Mouse (Mus musculus) lung, postnatal 10 days (tissue): ENCODE data around the gene Ddias.

ENCODE experiments used
- DNase-seq: peaks from one replicate; pipeline ENCODE4 v3.0.0; 2021

Ddias gene

GRCm38 (mm10) chr7:92848246-92848645, 25.8 kb downstream of the Ddias start:
- DNase-seq, result no peak

GRCm38 (mm10) chr7:92842254-92842653, 31.8 kb downstream of the Ddias start:
- no peak for DNase-seq

DNA sequence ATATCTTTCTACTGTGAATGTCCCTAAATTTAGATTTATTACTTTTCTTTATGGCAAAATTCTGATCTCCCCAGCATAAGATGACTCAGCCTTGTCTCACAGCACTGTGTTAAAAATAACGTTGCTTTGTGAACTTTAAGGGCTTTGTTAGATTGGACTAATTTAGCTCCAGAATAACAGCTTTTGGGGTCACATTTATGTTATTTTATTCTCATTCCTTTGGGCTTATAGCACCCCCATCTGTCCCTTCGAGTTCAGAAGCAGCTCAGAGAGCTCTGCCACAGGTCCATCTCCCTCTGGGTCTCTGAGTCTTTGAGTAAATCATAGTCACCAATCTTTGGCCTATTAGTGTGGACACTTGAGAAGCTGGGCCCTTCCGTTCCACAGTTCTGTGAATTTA, 36.1 kb downstream of the Ddias start:
- DNase-seq, result no peak

DNA sequence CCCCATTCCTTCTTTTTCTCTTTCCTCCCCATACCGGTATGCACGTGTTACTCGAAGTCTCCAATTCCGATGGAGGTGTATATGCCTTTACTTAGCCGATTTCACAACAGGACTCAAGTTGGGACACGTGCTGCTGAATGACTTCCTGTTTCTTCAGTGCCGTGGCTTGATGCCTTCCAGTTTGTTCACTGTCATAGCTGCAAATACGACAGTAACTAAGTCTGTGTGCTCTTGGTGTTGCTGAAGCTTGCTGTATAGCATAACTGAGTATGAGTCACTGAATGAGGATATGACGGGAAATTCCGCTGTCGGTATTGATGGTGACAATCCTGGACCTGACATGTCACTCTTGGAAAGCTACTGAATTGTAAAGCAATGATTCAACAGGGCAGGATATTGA, 36.8 kb downstream of the Ddias start:
- no peak for DNase-seq

DNA sequence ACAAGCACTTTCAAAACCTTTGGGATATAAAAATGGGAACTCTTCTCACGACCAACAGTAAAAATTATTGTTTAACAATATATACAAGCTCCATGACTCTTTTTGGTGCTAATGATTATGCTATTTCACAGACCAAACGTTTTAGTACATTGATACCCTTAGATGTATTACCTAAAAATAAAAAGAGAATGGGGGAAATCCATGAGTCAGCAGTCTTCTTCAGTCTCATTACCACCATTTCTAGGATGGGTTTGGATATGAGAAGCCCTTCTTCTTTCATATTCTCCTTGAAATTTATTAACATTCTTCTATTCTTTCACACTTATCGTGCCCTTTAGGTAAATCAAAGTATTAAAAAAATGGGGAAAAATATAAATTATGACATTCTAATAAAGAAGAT, 37.6 kb downstream of the Ddias start:
- no peak for DNase-seq

DNA sequence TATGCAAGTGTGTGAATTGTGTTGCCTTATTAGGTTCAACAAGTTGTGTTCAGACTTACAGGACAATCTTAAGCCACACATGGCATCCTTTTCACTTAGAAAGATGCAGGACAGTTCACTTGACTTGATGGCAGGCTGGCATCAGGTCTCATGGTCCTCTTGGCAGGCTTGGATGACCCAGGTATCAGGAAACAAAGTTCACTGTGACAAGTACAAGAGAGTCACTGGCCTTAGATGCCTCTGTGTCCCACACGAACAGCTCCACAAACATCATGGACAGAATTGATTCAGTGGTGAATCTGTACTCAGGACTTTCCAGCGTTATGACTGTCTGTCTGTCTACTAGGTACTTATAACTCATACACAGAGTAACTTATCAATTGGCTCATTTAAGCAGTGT, 39.7 kb downstream of the Ddias start:
- no peak for DNase-seq

- DNase-seq, result no peak
Measured at GRCm38 (mm10) chr7:92832395-92832794, 41.7 kb downstream of the Ddias start.

DNA sequence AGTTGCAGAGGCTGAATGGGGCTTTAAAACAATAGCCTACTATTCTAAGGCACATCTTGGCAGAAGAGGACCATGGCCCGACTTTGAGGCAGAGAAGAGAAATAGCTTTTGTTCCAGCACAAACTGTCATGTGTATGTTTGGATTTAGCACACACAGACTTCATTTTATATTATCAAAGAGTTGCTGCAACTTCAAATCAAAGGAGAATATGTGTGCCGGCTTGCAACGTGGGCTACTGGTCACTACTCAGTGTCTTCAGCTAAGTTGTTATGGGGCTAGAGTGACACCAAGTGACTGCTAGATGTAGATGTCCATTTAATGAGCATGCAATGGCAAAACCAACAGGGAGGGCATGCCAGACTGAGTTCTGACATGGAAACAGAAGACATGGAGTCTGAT, 46.1 kb downstream of the Ddias start:
- DNase-seq, result peak; percentile 31

DNA sequence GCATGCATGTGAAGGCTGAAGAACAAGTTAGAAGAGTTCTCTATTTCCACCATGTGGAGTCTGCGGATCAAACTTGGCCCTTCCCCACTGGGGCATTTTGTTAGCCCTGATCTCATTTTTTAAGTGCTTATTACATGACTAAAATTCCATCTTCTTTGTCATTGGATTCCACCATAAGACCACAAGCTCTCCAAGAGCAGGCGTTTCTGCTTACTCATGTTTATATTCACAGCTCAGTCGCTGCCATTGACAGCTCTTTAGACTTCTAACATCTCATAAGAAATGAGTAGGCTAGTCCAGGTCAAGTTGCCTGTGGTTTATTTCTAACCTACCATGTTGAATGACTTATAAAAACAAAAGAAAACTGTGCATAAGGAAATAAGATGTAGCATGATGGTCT, 47.8 kb downstream of the Ddias start:
- no peak for DNase-seq

DNA sequence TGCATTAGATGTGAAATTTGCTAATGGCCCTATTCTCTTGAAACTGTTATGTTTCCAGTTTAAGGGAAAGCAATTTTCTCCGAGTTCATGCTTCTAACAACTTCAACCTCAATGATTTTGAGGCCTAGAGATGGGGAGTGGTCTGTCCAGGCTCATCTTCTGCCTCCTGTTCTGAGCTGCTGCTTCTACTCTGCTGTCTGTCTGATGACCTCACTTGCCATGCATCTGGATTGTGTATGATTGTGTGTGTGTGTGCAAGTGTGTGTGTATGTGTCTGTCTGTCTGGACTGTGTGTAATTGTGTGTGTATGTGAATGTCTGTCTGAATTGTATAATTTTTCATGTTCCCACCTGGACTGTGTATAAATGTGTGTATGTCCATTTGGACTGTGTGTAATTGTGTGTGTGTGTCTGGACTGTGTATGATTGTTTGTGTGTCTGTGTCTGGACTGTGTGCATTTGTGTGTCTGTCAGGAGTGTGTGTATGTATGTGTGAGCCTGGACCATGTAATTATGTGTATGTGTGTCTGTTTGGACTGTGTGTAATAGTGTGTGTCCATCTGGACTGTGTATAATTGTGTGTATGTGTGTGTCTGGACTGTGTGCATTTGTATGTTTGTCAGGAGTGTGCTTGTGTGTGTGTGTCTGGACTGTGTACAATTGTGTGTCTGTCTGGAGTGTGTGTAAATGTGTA, 51.5 kb downstream of the Ddias start:
- DNase-seq, result no peak

GRCm38 (mm10) chr7:92821871-92822270, 52.2 kb downstream of the Ddias start:
- DNase-seq, result peak; percentile 35

- DNase-seq, result no peak
Measured at GRCm38 (mm10) chr7:92820941-92821465, 53.0 kb downstream of the Ddias start.

DNA sequence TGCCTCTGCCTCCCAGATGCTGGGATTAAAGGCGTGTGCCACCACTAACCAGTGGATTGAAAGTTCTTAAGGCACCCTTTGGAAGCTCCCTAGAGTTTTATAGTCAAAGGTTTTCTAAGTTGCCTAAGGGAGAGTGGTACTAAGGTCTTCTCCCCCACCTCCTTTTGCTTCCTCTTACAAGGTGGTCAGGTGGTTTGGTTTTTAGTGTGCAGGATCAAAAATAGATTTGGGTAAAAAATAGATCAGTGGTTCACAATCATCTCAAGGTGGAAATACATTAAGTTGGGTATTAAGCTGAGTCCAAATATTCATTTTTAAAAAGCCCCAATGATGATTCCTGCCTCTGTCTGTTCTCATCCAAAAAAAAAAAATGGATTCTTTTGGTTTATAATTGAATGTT, 53.6 kb downstream of the Ddias start:
- DNase-seq, result no peak

DNA sequence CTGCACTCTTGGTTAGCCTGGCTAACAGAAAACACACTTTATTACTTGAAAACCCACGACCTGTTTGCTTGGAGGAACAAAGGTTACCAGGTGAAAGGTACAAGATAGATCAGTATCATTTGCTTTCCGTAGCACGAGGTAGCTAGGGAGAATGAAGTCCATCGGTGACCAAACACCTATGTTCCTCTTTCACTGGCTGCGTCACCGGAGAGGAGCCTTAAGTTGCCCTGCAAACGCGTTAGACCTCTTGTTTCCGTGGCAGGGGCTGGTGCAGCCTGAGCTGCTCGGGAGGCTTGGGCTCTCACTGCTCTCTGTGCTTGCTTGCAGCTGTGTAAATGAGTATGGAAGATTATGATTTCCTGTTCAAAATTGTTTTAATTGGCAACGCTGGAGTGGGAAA, 54.4 kb downstream of the Ddias start:
- DNase-seq, result no peak

GRCm38 (mm10) chr7:92817886-92818285, 56.2 kb downstream of the Ddias start:
- no peak for DNase-seq

- no peak for DNase-seq
Measured at GRCm38 (mm10) chr7:92817242-92817641, 56.8 kb downstream of the Ddias start.

GRCm38 (mm10) chr7:92811667-92812279, 62.3 kb downstream of the Ddias start:
- no peak for DNase-seq
